Mouse (Mus musculus) intestine, embryonic 15.5 days (tissue): ENCODE results near the gene Dcbld1. TPM values are rescaled to one million over a fixed set of nuclear protein-coding genes. Genes with fewer than 3 reads are reported as not detected.
A peak's percentile ranks its signal among the peaks of the same experiment; 100 is the strongest.

ENCODE experiments used
- ATAC-seq: fragments of 200-750 bp; cut with Nextera tagmentation; 2 replicates; pipeline ENCODE4 v1.8.0; 2017; ENCODE audit warnings: moderate TSS enrichment, moderate library complexity
- H3K27ac ChIP-seq: fragments of 300-500 bp; sonication (generic); 2 replicates; pipeline ENCODE4 v1.5.1; 2015; ENCODE audit warnings: mild to moderate bottlenecking, inconsistent platforms
- H3K27me3 ChIP-seq: fragments of 300-500 bp; sonication (generic); replicated peaks from 2 replicates; pipeline ENCODE4 v1.6.1; 2015; ENCODE audit warnings: inconsistent platforms
- H3K36me3 ChIP-seq: fragments of 300-500 bp; sonication (generic); 2 replicates; pipeline ENCODE4 v1.6.1; 2015; ENCODE audit warnings: inconsistent platforms
- H3K4me1 ChIP-seq: fragments of 300-500 bp; sonication (generic); replicated peaks from 2 replicates; pipeline ENCODE4 v1.6.1; 2015; ENCODE audit warnings: inconsistent platforms
- H3K4me2 ChIP-seq: fragments of 300-500 bp; sonication (generic); replicated peaks from 2 replicates; pipeline ENCODE4 v1.6.1; 2015; ENCODE audit warnings: mild to moderate bottlenecking, inconsistent platforms
- H3K4me3 ChIP-seq: fragments of 300-500 bp; sonication (generic); replicated peaks from 2 replicates; pipeline ENCODE4 v1.5.1; 2015; ENCODE audit warnings: inconsistent platforms
- H3K9ac ChIP-seq: fragments of 300-500 bp; sonication (generic); 2 replicates; pipeline ENCODE4 v1.6.1; 2015; ENCODE audit warnings: inconsistent platforms
- H3K9me3 ChIP-seq: fragments of 300-500 bp; sonication (generic); 2 replicates; pipeline ENCODE4 v1.6.1; 2016; ENCODE audit warnings: inconsistent platforms
- WGBS: fragments of 180-500 bp; shearing (Covaris S2); methylation state at CpG from one replicate; pipeline ENCODE4 v1.1.7; 2015; 5-methylcytosine and 5-hydroxymethylcytosine counted together
- polyA plus RNA-seq: library from polyadenylated mRNA; unstranded; fragments of >200 nt; fragmentation: Nextera tagmentation; extraction: Ambion mirVana; gene quantifications from 2 replicates; pipeline ENCODE4 v1.2.1, GENCODE M21; 2015

Gene Dcbld1
- polyA plus RNA-seq = 42.4 and 44.6 TPM in 2 replicates

- under 1% methylated on average over 50 of the region's 60 CpGs for WGBS
- Histone ChIP-seq H3K4me3 (peak within 1 kb of the TSS; percentile 87), H3K27me3 (no peaks in the 10 kb centered on the region), H3K27ac (peak within 1 kb of the TSS; percentile 90), H3K36me3 (no peaks in the 10 kb centered on the region), H3K9me3 (no peaks in the 10 kb centered on the region), H3K4me1 (peaks cover 4% of the 10 kb centered on the region), H3K4me2 (peak within 1 kb of the TSS; percentile 73), H3K9ac (peak within 1 kb of the TSS; percentile 95)
- ATAC-seq = peak; percentile 89
These were observed at the start of gene Dcbld1 for GRCm38 (mm10) chr10:52233301-52233968. Gene Dcbld1, plus strand, starts transcription at chr10:52233619.

- no peaks in the 10 kb centered on the region for H3K27me3 ChIP-seq
- no peaks in the 10 kb centered on the region for H3K9me3 ChIP-seq
- H3K4me2 ChIP-seq = no peak overlapping the region
- H3K36me3 ChIP-seq = no peaks in the 10 kb centered on the region
- no peaks in the 10 kb centered on the region for H3K4me1 ChIP-seq
- H3K27ac ChIP-seq = no peak overlapping the region
- H3K9ac ChIP-seq = no peak overlapping the region
- H3K4me3 ChIP-seq = no peak overlapping the region
- WGBS = 74% methylated on average over 4 of the region's 4 CpGs
- no peak for ATAC-seq
These were observed 47.5 kb upstream of the Dcbld1 start for GRCm38 (mm10) chr10:52185900-52186299.

GRCm38 (mm10) chr10:52194957-52195852, 38.2 kb upstream of the Dcbld1 start, which contains the start of gene Ros1:
Gene Ros1, minus strand, starts transcription at chr10:52195244.
- ATAC-seq = peak; percentile 90
- Histone ChIP-seq H3K27ac (peak within 1 kb of the TSS; percentile 77), H3K9ac (no peak within 1 kb of the TSS), H3K36me3 (no peaks in the 10 kb centered on the region), H3K4me3 (0 out of 2 replicates have a peak within 1 kb of the TSS, but pooled peaks have one; percentile 10), H3K27me3 (no peaks in the 10 kb centered on the region), H3K4me1 (no peaks in the 10 kb centered on the region), H3K4me2 (no peak within 1 kb of the TSS), H3K9me3 (no peaks in the 10 kb centered on the region)
- WGBS = 60% methylated on average over 7 of the region's 7 CpGs

GRCm38 (mm10) chr10:52204006-52204405, 29.4 kb upstream of the Dcbld1 start:
- WGBS = 83% methylated on average over 2 of the region's 2 CpGs
- Histone ChIP-seq H3K4me1 (no peaks in the 10 kb centered on the region), H3K9me3 (no peaks in the 10 kb centered on the region), H3K27ac (no peak overlapping the region), H3K27me3 (no peaks in the 10 kb centered on the region), H3K9ac (no peak overlapping the region), H3K4me2 (no peak overlapping the region), H3K36me3 (no peaks in the 10 kb centered on the region), H3K4me3 (no peak overlapping the region)
- no peak for ATAC-seq

GRCm38 (mm10) chr10:52215267-52215818, 18.1 kb upstream of the Dcbld1 start:
- Histone ChIP-seq H3K27me3 (no peaks in the 10 kb centered on the region), H3K4me2 (no peak overlapping the region), H3K27ac (no peak overlapping the region), H3K9me3 (no peaks in the 10 kb centered on the region), H3K36me3 (no peaks in the 10 kb centered on the region), H3K4me3 (no peak overlapping the region), H3K4me1 (0 out of 2 replicates have a peak, but pooled peaks cover 3% of the 10 kb centered on the region), H3K9ac (no peak overlapping the region)
- whole genome bisulfite sequencing = 38% methylated on average over 2 of the region's 2 CpGs
- ATAC-seq = peak; percentile 69

GRCm38 (mm10) chr10:52216797-52217563, 16.4 kb upstream of the Dcbld1 start:
- Histone ChIP-seq H3K4me1 (0 out of 2 replicates have a peak, but pooled peaks cover 3% of the 10 kb centered on the region), H3K4me2 (no peak overlapping the region), H3K27me3 (no peaks in the 10 kb centered on the region), H3K27ac (no peak overlapping the region), H3K9ac (no peak overlapping the region), H3K4me3 (no peak overlapping the region), H3K36me3 (no peaks in the 10 kb centered on the region), H3K9me3 (no peaks in the 10 kb centered on the region)
- peak; percentile 61; the same call in 1 of the 2 replicates for ATAC-seq
- WGBS = 23% methylated on average over 7 of the region's 7 CpGs

- H3K4me1 ChIP-seq = 0 out of 2 replicates have a peak, but pooled peaks cover 3% of the 10 kb centered on the region
- H3K4me2 ChIP-seq = no peak overlapping the region
- H3K4me3 ChIP-seq = no peak overlapping the region
- H3K9ac ChIP-seq = no peak overlapping the region
- no peaks in the 10 kb centered on the region for H3K27me3 ChIP-seq
- H3K36me3 ChIP-seq = no peaks in the 10 kb centered on the region
- H3K9me3 ChIP-seq = no peaks in the 10 kb centered on the region
- WGBS = 40% methylated on average over 7 of the region's 7 CpGs
- 0 out of 2 replicates have a peak, but pooled peaks have one; percentile 11 for ATAC-seq
- 0 out of 2 replicates have a peak overlapping the region, but pooled peaks have one; percentile 6 for H3K27ac ChIP-seq
These were observed 15.9 kb upstream of the Dcbld1 start for GRCm38 (mm10) chr10:52217564-52217934.

GRCm38 (mm10) chr10:52219600-52219999, 13.8 kb upstream of the Dcbld1 start:
- H3K27ac ChIP-seq = no peak overlapping the region
- H3K4me3 ChIP-seq = no peak overlapping the region
- H3K4me2 ChIP-seq = no peak overlapping the region
- H3K9me3 ChIP-seq = no peaks in the 10 kb centered on the region
- ATAC-seq = 0 out of 2 replicates have a peak, but pooled peaks have one; percentile 48
- H3K9ac ChIP-seq = no peak overlapping the region
- 57% methylated on average over 3 of the region's 3 CpGs for WGBS
- H3K4me1 ChIP-seq = 0 out of 2 replicates have a peak, but pooled peaks cover 3% of the 10 kb centered on the region
- no peaks in the 10 kb centered on the region for H3K27me3 ChIP-seq
- no peaks in the 10 kb centered on the region for H3K36me3 ChIP-seq

GRCm38 (mm10) chr10:52232196-52233176, 933 bp upstream of the Dcbld1 start:
- 5% methylated on average over 21 of the region's 21 CpGs for WGBS

GRCm38 (mm10) chr10:52233969-52234653, 692 bp downstream of the Dcbld1 start:
- Histone ChIP-seq H3K4me1 (peaks cover 4% of the 10 kb centered on the region), H3K4me3 (peak overlapping the region; percentile 87), H3K27me3 (no peaks in the 10 kb centered on the region), H3K9ac (peak overlapping the region; percentile 95), H3K27ac (peak overlapping the region; percentile 90), H3K9me3 (no peaks in the 10 kb centered on the region), H3K36me3 (no peaks in the 10 kb centered on the region), H3K4me2 (peak overlapping the region; percentile 73)
- ATAC-seq = peak; percentile 21
- under 1% methylated on average over 38 of the region's 40 CpGs for WGBS

More at GRCm38 (mm10) chr10:52232196-52233176, 933 bp upstream of the Dcbld1 start:
- Histone ChIP-seq H3K27me3 (no peaks in the 10 kb centered on the region), H3K4me3 (peak overlapping the region; percentile 87), H3K4me1 (peaks cover 4% of the 10 kb centered on the region), H3K9ac (peak overlapping the region; percentile 36; the same call in 1 of the 2 replicates), H3K4me2 (peak overlapping the region; percentile 73), H3K9me3 (no peaks in the 10 kb centered on the region), H3K36me3 (no peaks in the 10 kb centered on the region), H3K27ac (peak overlapping the region; percentile 90)
- peak; percentile 86 for ATAC-seq
